Mouse (Mus musculus): Measurements from ENCODE around the gene BC048671. TPM values are rescaled to one million over a fixed set of nuclear protein-coding genes. Genes with fewer than 3 reads are reported as not detected.
A peak's percentile ranks its signal among the peaks of the same experiment; 100 is the strongest.

Gene BC048671
- polyA plus RNA-seq, 1 experiment from 2014 or later: not detected

DNA sequence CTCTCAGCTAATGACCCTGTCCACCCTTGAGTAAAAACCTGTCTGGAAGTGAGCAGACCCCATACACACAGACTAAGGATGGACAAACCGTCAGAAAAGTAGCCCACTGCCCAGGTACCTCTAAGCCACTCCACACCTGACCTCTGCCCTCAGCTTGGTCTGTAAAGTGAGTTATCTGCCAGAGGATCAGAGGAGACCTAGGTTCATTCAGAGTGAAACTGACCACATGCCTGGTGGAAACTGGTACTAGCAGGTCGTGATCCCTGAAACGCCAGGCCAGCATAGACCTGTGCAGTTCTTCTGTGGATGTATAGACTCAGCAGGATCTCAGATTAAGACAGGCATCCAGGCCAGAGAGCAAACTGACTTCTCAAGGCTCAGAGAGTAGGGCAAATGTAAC is 23.4 kb downstream of the BC048671 start:
- WGBS: 49% methylated on average over 3 of the region's 3 CpGs
- H3K36me3 ChIP-seq: no peaks in the 10 kb centered on the region
- no peaks in the 10 kb centered on the region for H3K4me1 ChIP-seq
- H3K9ac ChIP-seq: no peak overlapping the region
- peaks cover 46% of the 10 kb centered on the region for H3K27me3 ChIP-seq (replicated peaks)
- no peak overlapping the region for H3K27ac ChIP-seq (replicated peaks)
- H3K9me3 ChIP-seq: no peaks in the 10 kb centered on the region
- no peak overlapping the region; the same call in 1 of the 2 replicates for H3K4me3 ChIP-seq
- peak overlapping the region; percentile 67; the same call in 1 of the 2 replicates for H3K4me2 ChIP-seq
- ATAC-seq (ENCODE audit: extremely low read depth, insufficient number of reproducible peaks, low FRiP score, low TSS enrichment): no peak

DNA sequence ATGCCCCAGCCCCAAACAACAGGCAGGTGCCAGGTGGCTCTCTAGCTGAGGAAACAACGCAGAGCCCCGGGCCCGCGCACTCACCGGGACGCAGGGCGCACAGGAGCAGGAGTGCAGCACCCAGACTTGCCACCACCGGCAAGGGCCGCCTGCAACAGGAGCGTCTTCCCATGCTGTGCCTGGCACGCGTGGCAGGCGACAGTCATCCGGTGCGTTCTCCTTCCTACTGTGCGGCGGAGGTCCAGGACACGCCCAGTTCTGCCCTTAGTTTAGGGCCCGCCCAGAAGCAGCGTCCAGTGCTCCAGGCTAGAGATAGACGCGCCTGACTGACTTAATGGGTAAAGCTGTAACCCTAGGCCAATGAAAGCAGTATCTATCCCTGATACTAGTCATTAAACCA is 24.0 kb downstream of the BC048671 start, which contains the start of gene Chst13:
TSS of gene Chst13 (minus strand) at position 195 of the 400 bp plus-strand sequence.
- Histone ChIP-seq H3K4me2 (peak within 1 kb of the TSS; percentile 67), H3K27ac (replicated peaks) (no peak within 1 kb of the TSS), H3K4me3 (peak within 1 kb of the TSS; percentile 40), H3K9me3 (no peaks in the 10 kb centered on the region), H3K4me1 (no peaks in the 10 kb centered on the region), H3K36me3 (no peaks in the 10 kb centered on the region), H3K9ac (peak within 1 kb of the TSS; percentile 61), H3K27me3 (replicated peaks) (peaks cover 46% of the 10 kb centered on the region)
- 5% methylated on average over 22 of the region's 22 CpGs for WGBS
- no peak for ATAC-seq (ENCODE audit: extremely low read depth, insufficient number of reproducible peaks, low FRiP score, low TSS enrichment)

DNA sequence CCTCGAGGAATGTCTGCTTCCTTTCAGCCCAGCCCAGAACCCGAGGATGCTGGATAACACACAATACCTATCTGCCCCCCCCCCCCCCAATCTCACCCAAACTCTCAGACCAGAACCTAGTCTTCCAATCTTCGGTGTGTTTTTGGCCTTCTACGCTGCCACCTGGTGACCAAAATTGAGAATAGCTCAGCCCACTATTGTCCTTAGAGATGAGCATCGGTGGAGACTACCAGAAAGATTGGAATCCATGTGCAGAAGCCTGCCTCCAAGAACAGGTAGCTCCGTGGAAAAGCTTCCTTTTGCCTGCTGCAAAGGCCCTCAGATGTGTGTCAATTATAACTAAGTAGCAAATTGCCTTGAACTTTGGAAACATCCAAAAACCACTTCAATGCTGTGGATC is 26.7 kb downstream of the BC048671 start:
- no peak overlapping the region for H3K27ac ChIP-seq (replicated peaks)
- no peaks in the 10 kb centered on the region for H3K9me3 ChIP-seq
- no peak for ATAC-seq (ENCODE audit: extremely low read depth, insufficient number of reproducible peaks, low FRiP score, low TSS enrichment)
- H3K4me3 ChIP-seq: no peak overlapping the region
- no peak overlapping the region for H3K4me2 ChIP-seq
- H3K36me3 ChIP-seq: no peaks in the 10 kb centered on the region
- 13% methylated on average over 6 of the region's 6 CpGs for WGBS
- no peaks in the 10 kb centered on the region for H3K4me1 ChIP-seq
- peaks cover 46% of the 10 kb centered on the region for H3K27me3 ChIP-seq (replicated peaks)
- no peak overlapping the region for H3K9ac ChIP-seq

DNA sequence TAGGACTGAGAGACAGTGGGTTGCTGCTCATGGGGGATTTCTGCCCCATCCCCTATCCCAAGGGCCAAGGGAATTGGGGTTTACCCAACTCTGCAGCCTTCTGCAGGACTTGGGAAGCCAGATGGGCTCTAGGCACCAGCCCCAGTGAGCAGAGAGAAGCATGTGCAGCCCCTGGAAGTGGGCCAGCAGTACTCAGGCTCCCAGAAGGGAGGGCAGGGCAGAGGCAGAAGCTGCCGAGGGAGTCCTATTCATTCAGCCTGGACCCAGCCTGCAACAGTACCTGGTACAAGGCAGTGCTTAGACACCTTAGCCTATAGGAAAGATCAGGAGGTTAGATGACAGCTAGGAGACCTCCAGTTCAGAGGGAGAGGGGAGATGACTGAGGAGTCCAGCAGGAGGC is 28.9 kb downstream of the BC048671 start:
- H3K9ac ChIP-seq: no peak overlapping the region
- no peak overlapping the region for H3K27ac ChIP-seq (replicated peaks)
- WGBS: 10% methylated on average over 1 of the region's 1 CpGs
- no peak for ATAC-seq (ENCODE audit: extremely low read depth, insufficient number of reproducible peaks, low FRiP score, low TSS enrichment)
- no peak overlapping the region for H3K4me3 ChIP-seq
- H3K4me2 ChIP-seq: no peak overlapping the region
- H3K36me3 ChIP-seq: no peaks in the 10 kb centered on the region
- H3K9me3 ChIP-seq: no peaks in the 10 kb centered on the region
- no peaks in the 10 kb centered on the region for H3K4me1 ChIP-seq
- H3K27me3 ChIP-seq (replicated peaks): peaks cover 30% of the 10 kb centered on the region

DNA sequence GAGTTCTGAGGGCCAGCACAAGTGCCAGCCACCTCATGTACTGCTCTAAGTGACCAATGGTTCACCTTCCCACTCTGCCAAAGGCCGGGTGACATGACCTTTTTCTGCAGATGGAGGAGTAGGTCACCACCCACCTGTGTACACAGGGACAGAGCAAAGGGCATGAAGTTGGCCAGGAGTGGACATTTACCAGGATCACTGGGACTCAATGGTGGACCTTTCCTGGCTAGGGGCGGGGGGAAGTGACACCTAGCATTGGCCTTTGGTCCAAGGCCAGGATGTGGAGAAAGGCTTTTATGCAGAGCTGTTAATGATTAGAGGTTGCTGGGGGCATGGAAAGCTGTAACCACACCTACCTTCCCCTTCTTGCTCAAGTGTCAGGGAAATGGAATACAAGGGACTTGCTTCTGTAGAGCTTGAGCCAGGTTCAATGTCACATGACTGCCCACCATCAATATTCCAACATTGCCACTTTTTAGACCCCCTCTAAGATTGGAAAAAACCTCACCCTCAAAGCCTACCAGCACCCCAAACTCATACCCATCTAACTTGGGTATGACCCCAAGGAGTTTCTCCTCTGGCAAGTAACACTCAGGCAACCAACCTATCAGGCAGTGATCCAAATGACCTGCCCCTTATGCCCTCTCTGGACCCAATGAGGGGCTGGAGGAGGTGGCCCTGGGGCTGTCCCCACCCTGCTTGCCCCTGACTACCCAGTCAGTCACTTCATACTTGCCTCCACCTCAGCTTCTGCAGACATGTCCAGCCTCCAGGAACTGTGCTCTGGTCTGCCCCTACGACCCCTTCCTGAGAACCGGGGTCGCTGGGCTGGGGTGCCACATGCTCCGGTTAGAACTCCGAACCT is 31.8 kb downstream of the BC048671 start, which contains the start of gene Uroc1:
TSS of gene Uroc1 (plus strand) at position 724 of the 865 bp plus-strand sequence.
- WGBS: 80% methylated on average over 7 of the region's 7 CpGs
- no peaks in the 10 kb centered on the region for H3K4me1 ChIP-seq
- no peaks in the 10 kb centered on the region for H3K9me3 ChIP-seq
- H3K27me3 ChIP-seq (replicated peaks): peaks cover 6% of the 10 kb centered on the region
- H3K4me3 ChIP-seq: no peak within 1 kb of the TSS
- no peaks in the 10 kb centered on the region for H3K36me3 ChIP-seq
- H3K4me2 ChIP-seq: no peak within 1 kb of the TSS
- H3K9ac ChIP-seq: no peak within 1 kb of the TSS
- no peak within 1 kb of the TSS for H3K27ac ChIP-seq (replicated peaks)
- no peak for ATAC-seq (ENCODE audit: extremely low read depth, insufficient number of reproducible peaks, low FRiP score, low TSS enrichment)

DNA sequence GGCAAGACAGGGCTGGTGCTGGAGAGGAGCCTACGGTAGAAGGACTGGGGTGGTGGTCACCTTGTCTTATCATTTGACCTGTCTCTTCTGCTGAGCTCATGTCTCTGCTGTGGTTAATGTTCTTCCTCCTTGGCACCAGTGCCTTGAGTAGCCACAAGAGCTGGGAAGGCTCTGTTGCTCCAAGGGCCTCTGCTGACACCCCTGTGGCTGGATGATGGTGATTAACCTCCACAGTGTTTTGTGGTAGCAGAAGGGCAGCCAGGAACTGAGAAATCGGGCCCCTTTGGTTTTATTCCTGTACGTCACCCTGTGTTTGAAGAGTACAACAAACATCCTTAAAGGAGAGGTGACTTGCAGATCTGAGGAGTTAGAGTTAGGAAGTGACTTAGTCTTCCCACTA is 33.2 kb downstream of the BC048671 start:
- Histone ChIP-seq H3K9me3 (no peaks in the 10 kb centered on the region), H3K27me3 (replicated peaks) (no peaks in the 10 kb centered on the region; the same call in 1 of the 2 replicates), H3K36me3 (no peaks in the 10 kb centered on the region), H3K27ac (replicated peaks) (no peak overlapping the region), H3K4me1 (no peaks in the 10 kb centered on the region), H3K4me3 (no peak overlapping the region), H3K4me2 (no peak overlapping the region), H3K9ac (no peak overlapping the region)
- WGBS: 70% methylated on average over 3 of the region's 3 CpGs
- no peak for ATAC-seq (ENCODE audit: extremely low read depth, insufficient number of reproducible peaks, low FRiP score, low TSS enrichment)

DNA sequence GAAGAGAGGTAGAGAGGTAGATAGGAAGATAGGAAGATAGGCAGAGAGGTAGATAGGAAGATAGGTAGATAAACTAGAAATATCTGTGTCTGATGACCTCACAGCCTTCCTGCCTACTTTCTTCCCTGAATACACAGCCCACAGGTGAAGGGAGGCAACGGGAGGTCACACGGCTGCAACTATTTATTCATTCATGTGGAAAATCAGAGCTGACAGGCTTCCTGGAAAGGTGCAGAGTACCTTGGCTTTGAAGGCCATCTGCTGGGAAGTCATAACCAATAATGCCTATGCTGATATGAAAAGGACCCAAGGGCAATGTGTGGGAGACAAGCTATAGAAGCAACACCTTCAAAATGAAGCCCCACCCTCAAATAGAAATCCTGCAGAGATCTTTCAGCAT is 41.3 kb downstream of the BC048671 start:
- no peak for ATAC-seq (ENCODE audit: extremely low read depth, insufficient number of reproducible peaks, low FRiP score, low TSS enrichment)
- Histone ChIP-seq H3K27ac (replicated peaks) (no peak overlapping the region), H3K36me3 (no peaks in the 10 kb centered on the region), H3K9me3 (no peaks in the 10 kb centered on the region), H3K4me3 (no peak overlapping the region), H3K27me3 (replicated peaks) (peaks cover 15% of the 10 kb centered on the region; the same call in 1 of the 2 replicates), H3K4me2 (no peak overlapping the region), H3K9ac (no peak overlapping the region), H3K4me1 (no peaks in the 10 kb centered on the region)
- WGBS: 66% methylated on average over 2 of the region's 2 CpGs

DNA sequence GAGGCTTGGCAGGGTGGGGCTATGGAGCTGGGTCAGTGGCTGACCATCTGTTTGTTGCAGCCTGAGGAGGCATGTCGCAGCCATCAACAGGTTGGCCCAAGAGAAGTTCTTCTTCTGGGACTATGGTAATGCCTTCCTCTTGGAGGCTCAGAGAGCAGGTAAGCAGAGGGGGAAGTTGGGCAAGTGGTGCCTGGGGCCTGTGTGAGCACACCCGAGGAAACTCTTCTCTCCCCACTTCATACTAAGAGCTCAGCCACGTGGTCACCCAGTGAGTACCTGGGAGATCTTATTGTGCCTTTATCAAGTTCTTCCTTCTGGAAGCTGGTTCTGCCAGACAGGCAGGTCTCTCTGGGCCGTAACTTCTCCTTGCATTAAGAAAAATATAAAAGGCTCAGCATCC is 46.2 kb downstream of the BC048671 start:
- no peak for ATAC-seq (ENCODE audit: extremely low read depth, insufficient number of reproducible peaks, low FRiP score, low TSS enrichment)
- Histone ChIP-seq H3K4me1 (no peaks in the 10 kb centered on the region), H3K9me3 (no peaks in the 10 kb centered on the region), H3K27me3 (replicated peaks) (peaks cover 18% of the 10 kb centered on the region; the same call in 1 of the 2 replicates), H3K36me3 (no peaks in the 10 kb centered on the region), H3K27ac (replicated peaks) (no peak overlapping the region), H3K9ac (no peak overlapping the region), H3K4me2 (no peak overlapping the region), H3K4me3 (no peak overlapping the region)
- 58% methylated on average over 4 of the region's 4 CpGs for WGBS

DNA sequence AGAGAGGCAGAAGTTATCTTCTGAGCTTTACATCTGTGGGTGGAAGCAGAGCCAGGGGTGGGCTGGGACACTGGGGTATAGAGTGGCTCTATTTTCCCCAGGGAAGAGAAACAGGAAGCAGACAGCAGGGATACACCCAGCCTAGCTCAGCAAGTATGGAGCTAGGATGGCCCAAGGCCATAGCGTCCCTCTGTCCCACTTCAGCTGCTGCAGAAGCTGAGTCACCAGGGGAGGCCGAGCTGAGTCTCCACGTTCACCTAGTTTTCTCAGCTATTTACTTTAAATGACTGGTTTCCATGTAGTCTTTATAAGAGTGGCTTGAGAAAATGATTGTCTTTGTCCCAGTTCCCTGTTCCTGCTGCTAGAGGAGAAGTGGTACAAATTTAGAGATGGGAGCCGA is 47.5 kb downstream of the BC048671 start:
- H3K4me3 ChIP-seq: no peak overlapping the region
- no peak overlapping the region for H3K27ac ChIP-seq (replicated peaks)
- H3K9ac ChIP-seq: no peak overlapping the region
- no peaks in the 10 kb centered on the region for H3K36me3 ChIP-seq
- H3K4me1 ChIP-seq: no peaks in the 10 kb centered on the region
- H3K9me3 ChIP-seq: no peaks in the 10 kb centered on the region
- H3K27me3 ChIP-seq (replicated peaks): peaks cover 18% of the 10 kb centered on the region; the same call in 1 of the 2 replicates
- no peak for ATAC-seq (ENCODE audit: extremely low read depth, insufficient number of reproducible peaks, low FRiP score, low TSS enrichment)
- no peak overlapping the region for H3K4me2 ChIP-seq
- WGBS: 64% methylated on average over 4 of the region's 4 CpGs

DNA sequence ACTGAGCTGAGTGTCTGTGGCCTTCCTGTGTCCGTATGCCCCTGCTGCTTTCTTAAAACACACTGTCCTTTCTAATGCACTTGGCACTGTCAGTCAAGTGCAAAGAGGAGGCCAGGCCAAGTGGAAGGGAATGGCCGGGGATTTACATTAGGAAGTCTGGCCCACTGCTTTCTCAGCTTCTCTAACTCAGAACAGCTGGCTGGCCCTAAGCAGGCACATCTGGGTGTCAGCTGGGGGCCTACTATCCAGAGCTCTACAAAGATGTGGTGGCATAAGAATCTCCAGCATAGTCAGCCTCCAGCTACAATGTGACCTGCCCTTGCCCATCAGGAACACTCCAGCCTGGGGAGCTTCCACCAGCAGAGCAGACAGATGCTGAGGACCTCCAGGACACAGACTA is 49.0 kb downstream of the BC048671 start:
- H3K4me1 ChIP-seq: no peaks in the 10 kb centered on the region
- H3K4me2 ChIP-seq: no peak overlapping the region
- no peak overlapping the region for H3K27ac ChIP-seq (replicated peaks)
- peaks cover 9% of the 10 kb centered on the region; the same call in 1 of the 2 replicates for H3K27me3 ChIP-seq (replicated peaks)
- no peaks in the 10 kb centered on the region for H3K36me3 ChIP-seq
- no peak for ATAC-seq (ENCODE audit: extremely low read depth, insufficient number of reproducible peaks, low FRiP score, low TSS enrichment)
- H3K9me3 ChIP-seq: no peaks in the 10 kb centered on the region
- no peak overlapping the region for H3K4me3 ChIP-seq
- WGBS: 52% methylated on average over 2 of the region's 2 CpGs
- H3K9ac ChIP-seq: no peak overlapping the region

All from heart, embryonic 13.5 days (tissue).